Comparison of ENCODE assay signal across 25 mouse cellular contexts in the genomic region with DNA sequence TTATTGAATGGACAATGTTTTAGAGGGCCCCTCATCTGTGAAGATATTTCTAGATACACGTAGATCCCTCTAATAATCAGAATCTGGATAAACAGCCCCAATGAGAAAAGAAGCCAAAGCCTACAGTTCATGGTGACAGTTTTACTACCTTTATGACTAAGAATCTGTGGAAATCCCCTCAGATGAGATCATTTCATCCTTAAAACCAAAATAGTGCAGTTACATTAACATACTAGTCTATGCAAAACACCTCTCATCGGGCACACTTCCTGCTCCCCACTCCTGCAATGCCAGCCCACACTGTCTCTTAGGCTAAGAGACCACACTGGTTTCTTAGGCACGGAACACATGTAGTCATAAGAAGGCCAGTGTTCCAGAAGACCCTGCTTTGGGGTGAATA. TPM values are rescaled to one million over a fixed set of nuclear protein-coding genes. Genes with fewer than 3 reads are reported as not detected.
DNase-seq lines count a peak whose midpoint lies in the region; ATAC-seq and TF ChIP-seq lines count a peak whose summit lies in the region.
"Had no signal": no experiment of that assay in that cellular context is flagged by ENCODE, and none has a peak within 500 bp of the region (broad histone marks: within the 10 kb centered on the region; RNA-seq: fewer than 3 reads in every experiment).

No protein-coding gene starts in this region.

- H3K4me3 ChIP-seq in embryonic fibroblast, embryonic 13.5 days (ENCODE audit: insufficient read depth, low read length), result no peak overlapping the region
- H3K4me3 ChIP-seq in forebrain, embryonic 16.5 days (replicated peaks; ENCODE audit: low read length), result no peak overlapping the region
- no peak overlapping the region for H3K4me3 ChIP-seq in layer of hippocampus, adult 2 months
- H3K4me3 ChIP-seq: embryonic facial prominence, embryonic 15.5 days; forebrain, embryonic 15.5 days; gastrocnemius, adult 2 months; heart, embryonic 10.5 days; hindbrain, embryonic 12.5 days; intestine, embryonic 15.5 days had no signal

- no peaks in the 10 kb centered on the region for H3K27me3 ChIP-seq in splenic B cell, adult 2 months (ENCODE audit: control insufficient read depth, insufficient read depth, low read length, poor library complexity, severe bottlenecking)
- H3K27me3 ChIP-seq in forebrain, embryonic 16.5 days (replicated peaks; ENCODE audit: control insufficient read depth, insufficient read depth, low read length), result no peaks in the 10 kb centered on the region
- H3K27me3 ChIP-seq: embryonic facial prominence, embryonic 15.5 days; forebrain, embryonic 15.5 days; hindbrain, embryonic 12.5 days; intestine, embryonic 15.5 days had no signal

- no peak overlapping the region for H3K9ac ChIP-seq in forebrain, embryonic 16.5 days (replicated peaks; ENCODE audit: low read depth, low read length)
- H3K9ac ChIP-seq: embryonic facial prominence, embryonic 15.5 days; forebrain, embryonic 15.5 days; hindbrain, embryonic 12.5 days; intestine, embryonic 15.5 days had no signal

- no peak for TF ChIP-seq CTCF in embryonic fibroblast, embryonic 13.5 days (IDR thresholded peaks at IDR 0.05; ENCODE audit: borderline replicate concordance, insufficient read depth, low read length)
- TF ChIP-seq CTCF in layer of hippocampus, adult 2 months (conservative IDR thresholded peaks at IDR 0.05), result no peak

- H3K4me1 ChIP-seq in embryonic fibroblast, embryonic 13.5 days (ENCODE audit: control insufficient read depth, insufficient read depth, low read length), result no peaks in the 10 kb centered on the region; the same call in 1 of the 2 replicates
- H3K4me1 ChIP-seq in forebrain, embryonic 16.5 days (replicated peaks; ENCODE audit: control insufficient read depth, insufficient read depth, low read length), result 0 out of 2 replicates have a peak, but pooled peaks cover 2% of the 10 kb centered on the region
- H3K4me1 ChIP-seq: embryonic facial prominence, embryonic 15.5 days; heart, embryonic 10.5 days; hindbrain, embryonic 12.5 days; intestine, embryonic 15.5 days had no signal

- TF ChIP-seq POLR2A in embryonic fibroblast, embryonic 13.5 days (IDR thresholded peaks at IDR 0.05; ENCODE audit: low read depth, low read length), result no peak

- 90% methylated on average over 3 of the region's 3 CpGs for WGBS in forebrain, embryonic 16.5 days

- peak; percentile 27 to 29 for DNase-seq in B cell, adult 2 months
- peak; percentile 72 for DNase-seq in splenic B cell, adult 2 months (ENCODE audit: low read depth, low spot score)
- no peak for DNase-seq in layer of hippocampus, adult 2 months (ENCODE audit: low spot score in 2 of 2)
- DNase-seq in adrenal gland, postnatal 10 days, result no peak
- DNase-seq: adrenal gland, postnatal 14 days; cerebellum, adult 8-10 months; cerebellum, postnatal 14 days; embryo, embryonic 11 days; gastrocnemius, adult 2 months; gastrocnemius, postnatal 25 days; heart, adult 11 months; heart, postnatal 10 days; heart, postnatal 4 days; kidney, adult 18-20 months had no signal

- H3K4me2 ChIP-seq in forebrain, embryonic 16.5 days (ENCODE audit: low read length), result no peak overlapping the region
- H3K4me2 ChIP-seq: embryonic facial prominence, embryonic 15.5 days; forebrain, embryonic 15.5 days; hindbrain, embryonic 12.5 days; intestine, embryonic 15.5 days had no signal

- H3K27ac ChIP-seq in embryonic fibroblast, embryonic 13.5 days (ENCODE audit: insufficient read depth, low read length), result peak overlapping the region; percentile 49; the same call in 1 of the 2 replicates
- H3K27ac ChIP-seq in forebrain, embryonic 16.5 days (ENCODE audit: low read length), result no peak overlapping the region
- H3K27ac ChIP-seq in layer of hippocampus, adult 2 months, result no peak overlapping the region
- H3K27ac ChIP-seq: embryonic facial prominence, embryonic 15.5 days; forebrain, embryonic 15.5 days; gastrocnemius, adult 2 months; heart, embryonic 10.5 days; hindbrain, embryonic 12.5 days; intestine, embryonic 15.5 days had no signal

- peak; percentile 93 for ATAC-seq in CD4-positive, CD25-positive, alpha-beta regulatory T cell, adult 4 months
- ATAC-seq in forebrain, embryonic 16.5 days, result no peak
- ATAC-seq: forebrain, embryonic 15.5 days; hindbrain, embryonic 16.5 days; intestine, embryonic 15.5 days had no signal

- H3K9me3 ChIP-seq in forebrain, embryonic 16.5 days (ENCODE audit: control insufficient read depth, low read length), result no peaks in the 10 kb centered on the region
- H3K9me3 ChIP-seq: embryonic facial prominence, embryonic 15.5 days; forebrain, embryonic 15.5 days; G1E; heart, embryonic 10.5 days; hindbrain, embryonic 12.5 days; intestine, embryonic 15.5 days had no signal

- H3K36me3 ChIP-seq in splenic B cell, adult 2 months (ENCODE audit: control insufficient read depth, insufficient read depth, low read length, poor library complexity, severe bottlenecking), result no peaks in the 10 kb centered on the region
- H3K36me3 ChIP-seq in forebrain, embryonic 16.5 days (ENCODE audit: control insufficient read depth, insufficient read depth), result no peaks in the 10 kb centered on the region
- H3K36me3 ChIP-seq: embryonic facial prominence, embryonic 15.5 days; forebrain, embryonic 15.5 days; G1E; heart, embryonic 10.5 days; hindbrain, embryonic 12.5 days; intestine, embryonic 15.5 days had no signal

RNA-seq across cellular contexts. Expression of a gene that starts 26.6 kb away (rescaled TPM):
- 10 to 100 TPM; 13.7 to 17.8 TPM for polyA plus RNA-seq in CD4-positive, CD25-positive, alpha-beta regulatory T cell, adult 4 months (2017; shearing (Covaris generic))
- polyA plus RNA-seq in embryonic fibroblast, embryonic 13.5 days (2011; ENCODE audit: insufficient read length, low read depth, missing spikeins), result 12.6 and 15.9 TPM in 2 replicates
- 13.9 and 15.0 TPM in 2 replicates for polyA plus RNA-seq in forebrain, embryonic 16.5 days (2015; fragmentation: Nextera tagmentation; extraction: Ambion mirVana)
- total RNA-seq in layer of hippocampus, adult 2 months (2021), result 10 to 100 TPM; 11.5 TPM
- 10 to 100 TPM; 13.9 to 18.4 TPM for total RNA-seq in adrenal gland, postnatal 10 days (2021)

RNA-seq across cellular contexts. Expression of a gene that starts 26.7 kb away (rescaled TPM):
- under 1 TPM in 1 of 2 experiments, not detected in 1; 0.35 TPM for polyA plus RNA-seq in CD4-positive, CD25-positive, alpha-beta regulatory T cell, adult 4 months (2017; shearing (Covaris generic))
- 0.54 and 0.85 TPM in 2 replicates for polyA plus RNA-seq in embryonic fibroblast, embryonic 13.5 days (2011; ENCODE audit: insufficient read length, low read depth, missing spikeins)
- polyA plus RNA-seq in forebrain, embryonic 16.5 days (2015; fragmentation: Nextera tagmentation; extraction: Ambion mirVana), result 2.6 and 3.3 TPM in 2 replicates
- 1 to 10 TPM; 1.4 TPM for total RNA-seq in layer of hippocampus, adult 2 months (2021)
- total RNA-seq in adrenal gland, postnatal 10 days (2021), result under 1 TPM in 1 of 2 experiments, not detected in 1; 0.15 TPM
- total RNA-seq: adrenal gland, postnatal 14 days; common myeloid progenitor, adult 5-6 weeks; G1E; gastrocnemius, adult 2 months; gastrocnemius, postnatal 25 days; heart, postnatal 10 days; heart, postnatal 4 days had no signal
- polyA plus RNA-seq: G1E had no signal

Comparison
In these comparisons a context has a peak if more than half of its experiments do, and no peak if none do; other contexts are left out.
1. DNase-seq: peak in B cell, adult 2 months (2 of 2) and splenic B cell, adult 2 months (single experiment); none in layer of hippocampus, adult 2 months (0 of 2) and adrenal gland, postnatal 10 days (single experiment).